Mouse (Mus musculus): ENCODE measurements at regions not wholly inside any gene's neighbourhood (a gene's known extent, or its start where the extent isn't known, plus 50 kb on each side); places are given as distances from the start of the nearest gene placed in this dataset.
"Not testable (repeated sequence)": the region's sequence is repeated elsewhere in the genome, so short reads cannot be mapped to it uniquely, and the experiment has no call there.

DNA sequence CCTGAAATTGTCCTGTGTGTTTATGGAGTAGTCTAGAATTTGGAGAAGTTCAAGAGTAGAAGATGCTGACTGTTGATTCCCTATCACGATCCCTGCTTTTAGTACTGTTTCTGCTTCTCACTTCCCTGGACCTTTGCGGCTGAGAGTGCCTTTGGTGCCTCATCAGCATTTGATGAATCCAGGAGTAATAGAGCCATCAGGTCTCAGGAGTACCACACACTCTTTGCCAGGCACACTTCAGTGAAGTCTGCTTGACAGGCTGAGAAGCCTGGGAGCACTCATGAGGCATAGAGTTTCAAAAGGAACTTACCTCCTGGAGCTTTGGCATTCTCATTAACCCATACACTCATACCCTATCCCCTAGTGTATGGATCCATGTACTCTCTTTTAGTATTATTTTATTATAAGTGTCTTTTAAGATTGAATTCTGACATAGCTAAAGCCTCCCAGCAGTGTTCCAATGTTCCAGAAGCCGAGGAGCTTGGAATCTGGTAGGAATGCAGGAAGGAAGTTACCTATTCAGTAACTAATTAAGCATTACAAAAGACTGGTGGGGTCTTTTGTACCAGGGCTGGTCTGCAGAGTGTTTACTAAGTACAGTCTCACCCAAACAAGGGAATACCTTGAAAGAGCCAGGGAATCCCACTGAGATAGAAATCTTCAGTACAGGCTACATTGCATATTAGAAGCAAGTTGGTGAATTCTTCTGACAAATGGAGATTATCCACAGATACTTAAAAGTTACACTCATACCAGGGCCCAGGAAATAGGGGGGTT is 139.7 kb downstream of the Tex13c3 start:
- not testable (repeated sequence) for H3K4me3 ChIP-seq (replicated peaks; ENCODE audit: extremely low read depth, low read depth, low read length); H3K4me1 ChIP-seq (ENCODE audit: control insufficient read depth, insufficient read depth, low read length); DNase-seq
- 70% methylated on average over 3 of the region's 3 CpGs for WGBS

DNA sequence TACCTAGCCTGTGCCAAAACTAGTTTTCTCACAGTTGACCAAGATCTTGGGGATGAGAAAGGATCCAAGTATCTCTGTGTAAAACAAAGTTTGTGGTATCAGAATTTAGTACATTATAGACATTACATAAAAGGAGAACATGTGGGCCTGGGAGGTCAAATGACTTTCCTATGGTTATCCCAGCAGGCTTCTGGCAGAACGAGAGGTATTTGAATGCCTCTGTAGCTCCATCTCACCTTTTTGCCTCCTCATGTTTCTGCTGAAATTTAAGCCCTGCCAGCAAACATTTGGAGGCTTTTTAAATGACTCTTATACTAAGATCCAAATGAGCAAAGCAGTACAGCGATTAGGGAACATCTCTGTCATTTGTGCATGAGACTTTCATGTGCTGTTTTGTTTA is 167.8 kb downstream of the Tex13c3 start:
- WGBS: 49% methylated on average over 2 of the region's 2 CpGs
- no peak for TF ChIP-seq CTCF (IDR thresholded peaks at IDR 0.05; ENCODE audit: insufficient read depth, low read length)
- no peak for TF ChIP-seq POLR2A (IDR thresholded peaks at IDR 0.05; ENCODE audit: borderline replicate concordance, extremely low read depth, low read depth, low read length)
- Histone ChIP-seq H3K4me3 (replicated peaks; ENCODE audit: extremely low read depth, low read depth, low read length) (no peak overlapping the region), H3K4me1 (ENCODE audit: control insufficient read depth, insufficient read depth, low read length) (no peaks in the 10 kb centered on the region)
- DNase-seq: no peak

DNA sequence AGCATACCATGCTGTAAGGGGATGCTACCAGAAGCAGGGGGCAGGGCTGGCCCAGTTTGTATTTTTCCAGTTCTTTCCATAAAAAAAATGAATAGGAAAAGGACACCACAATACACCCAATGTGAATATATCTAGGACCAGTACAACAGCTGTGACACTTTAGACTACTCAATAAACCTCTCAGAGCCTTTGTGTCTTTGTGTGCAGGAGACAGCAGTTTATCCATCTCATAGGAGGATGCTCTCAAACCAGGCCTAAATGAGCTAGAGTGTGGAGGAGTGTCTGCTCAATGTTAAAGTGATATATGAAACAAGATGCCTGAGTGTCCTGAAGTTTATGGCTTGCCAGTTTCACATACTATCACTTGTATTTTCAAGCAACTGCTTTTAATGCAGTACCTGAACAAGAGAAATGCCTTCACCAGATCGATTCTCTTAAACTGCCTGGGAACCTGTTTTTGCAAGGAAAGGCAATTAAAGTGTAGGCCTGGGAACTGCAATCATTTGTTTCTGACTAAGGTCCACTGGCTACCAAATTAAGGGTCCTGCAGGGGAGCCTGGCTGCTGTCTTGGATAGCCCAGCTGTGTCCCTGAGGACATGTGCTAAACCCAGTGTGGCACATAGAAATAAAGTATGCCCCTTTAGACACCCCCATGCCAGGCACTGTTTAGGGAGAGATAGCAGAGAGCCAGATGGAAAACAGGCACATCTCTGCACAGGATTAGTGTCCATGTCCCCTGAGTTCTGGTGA is 169.1 kb downstream of the Tex13c3 start:
- 66% methylated on average over 1 of the region's 1 CpGs for WGBS
- TF ChIP-seq CTCF (IDR thresholded peaks at IDR 0.05; ENCODE audit: insufficient read depth, low read length) (no peak), POLR2A (IDR thresholded peaks at IDR 0.05; ENCODE audit: borderline replicate concordance, extremely low read depth, low read depth, low read length) (no peak)
- DNase-seq: no peak
- Histone ChIP-seq H3K4me1 (ENCODE audit: control insufficient read depth, insufficient read depth, low read length) (no peaks in the 10 kb centered on the region), H3K4me3 (replicated peaks; ENCODE audit: extremely low read depth, low read depth, low read length) (no peak overlapping the region)

DNA sequence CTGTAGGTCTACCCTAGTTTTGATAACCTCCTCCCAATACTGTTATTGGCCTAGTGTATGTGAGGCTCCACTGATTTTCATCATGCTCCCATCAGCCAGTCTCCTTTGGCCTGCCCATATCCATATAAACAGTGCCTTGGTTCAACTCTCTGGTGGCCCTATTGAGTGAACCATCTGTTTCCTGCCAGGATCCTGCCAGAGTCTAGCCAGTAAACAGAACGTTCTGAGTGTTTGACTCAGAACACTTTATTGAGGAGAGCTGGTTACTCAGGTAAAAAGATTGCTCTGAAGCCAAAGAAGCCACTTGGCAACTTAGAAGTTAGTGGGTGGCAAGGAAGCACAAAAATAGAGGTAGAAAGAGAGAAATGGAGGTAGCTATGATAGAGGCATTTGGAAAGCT is 169.7 kb downstream of the Tex13c3 start:
- H3K4me3 ChIP-seq (replicated peaks; ENCODE audit: extremely low read depth, low read depth, low read length): no peak overlapping the region
- TF ChIP-seq CTCF (IDR thresholded peaks at IDR 0.05; ENCODE audit: insufficient read depth, low read length): no peak
- TF ChIP-seq POLR2A (IDR thresholded peaks at IDR 0.05; ENCODE audit: borderline replicate concordance, extremely low read depth, low read depth, low read length): no peak

DNA sequence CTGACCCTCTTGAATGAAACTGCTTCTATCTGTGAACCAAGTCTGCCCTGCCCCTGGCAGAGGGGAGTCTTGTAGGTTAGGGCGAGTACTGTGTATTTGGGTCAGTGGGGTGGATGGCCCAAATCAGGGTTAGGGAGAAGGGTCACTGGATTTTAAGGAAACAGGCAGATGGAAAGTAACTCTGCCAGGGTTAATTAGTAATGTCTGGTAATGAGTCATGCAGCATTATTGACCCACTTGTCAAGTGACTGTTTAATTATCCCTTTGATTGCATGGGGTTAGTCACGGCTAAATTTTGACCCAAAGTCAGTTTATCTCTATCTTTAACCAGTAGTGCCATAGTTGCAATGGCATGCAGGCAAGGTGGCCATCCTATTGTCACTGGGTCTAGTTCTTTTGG is 192.9 kb downstream of the Tex13c3 start:
- DNase-seq: no peak
- 79% methylated on average over 2 of the region's 2 CpGs for WGBS

More for the DNA sequence above, 169.7 kb downstream of the Tex13c3 start:
- no peak for DNase-seq
- 9% methylated on average over 1 of the region's 1 CpGs for WGBS
- no peaks in the 10 kb centered on the region for H3K4me1 ChIP-seq (ENCODE audit: control insufficient read depth, insufficient read depth, low read length)

DNA sequence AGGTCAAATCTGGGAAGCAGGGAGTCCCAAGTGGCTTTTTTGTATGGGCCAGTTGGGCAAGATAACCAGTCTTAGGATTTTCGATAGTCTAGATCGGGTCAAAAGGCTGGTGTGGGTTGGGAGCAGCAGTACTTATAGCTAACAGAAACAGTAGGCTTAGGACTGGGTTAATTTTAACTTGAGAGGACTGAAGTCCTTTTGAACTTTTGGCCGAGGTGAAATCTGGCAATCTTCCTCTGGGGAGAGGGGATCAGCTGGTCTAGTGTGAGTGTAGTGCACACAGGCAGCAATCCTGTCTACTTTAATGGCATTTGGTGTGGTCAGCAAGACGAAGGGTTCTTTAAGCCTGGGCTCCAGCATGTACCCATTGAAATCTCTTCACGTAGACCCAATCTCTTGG is 194.7 kb downstream of the Tex13c3 start:
- no peak for TF ChIP-seq POLR2A (IDR thresholded peaks at IDR 0.05; ENCODE audit: borderline replicate concordance, extremely low read depth, low read depth, low read length)
- no peak for TF ChIP-seq CTCF (IDR thresholded peaks at IDR 0.05; ENCODE audit: insufficient read depth, low read length)
- 78% methylated on average over 5 of the region's 5 CpGs for WGBS
- DNase-seq: no peak
- Histone ChIP-seq H3K4me1 (ENCODE audit: control insufficient read depth, insufficient read depth, low read length) (no peaks in the 10 kb centered on the region), H3K4me3 (replicated peaks; ENCODE audit: extremely low read depth, low read depth, low read length) (no peak overlapping the region)

More for the DNA sequence above, 192.9 kb downstream of the Tex13c3 start:
- TF ChIP-seq CTCF (IDR thresholded peaks at IDR 0.05; ENCODE audit: insufficient read depth, low read length): no peak
- TF ChIP-seq POLR2A (IDR thresholded peaks at IDR 0.05; ENCODE audit: borderline replicate concordance, extremely low read depth, low read depth, low read length): no peak
- no peaks in the 10 kb centered on the region for H3K4me1 ChIP-seq (ENCODE audit: control insufficient read depth, insufficient read depth, low read length)
- H3K4me3 ChIP-seq (replicated peaks; ENCODE audit: extremely low read depth, low read depth, low read length): no peak overlapping the region

DNA sequence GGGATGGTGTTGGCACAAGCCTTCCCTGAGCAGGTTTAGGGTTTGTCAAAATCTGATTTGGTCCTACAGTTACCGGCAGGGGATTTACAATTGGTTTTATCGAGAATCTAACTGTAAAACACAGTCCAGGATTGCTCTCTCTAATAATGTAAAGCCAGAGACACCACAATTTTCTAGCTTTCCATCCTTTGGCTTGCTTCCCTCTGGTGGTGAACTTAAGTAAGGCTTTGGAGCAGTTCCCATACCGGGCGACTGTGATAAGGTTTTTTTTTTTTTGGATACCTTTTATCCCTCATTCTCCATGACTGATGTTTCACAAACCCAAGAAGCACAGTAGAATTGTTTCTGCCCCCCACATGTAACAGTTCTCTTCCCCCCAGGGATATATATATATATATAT is 195.3 kb downstream of the Tex13c3 start:
- 67% methylated on average over 4 of the region's 4 CpGs for WGBS
- no peak for DNase-seq

DNA sequence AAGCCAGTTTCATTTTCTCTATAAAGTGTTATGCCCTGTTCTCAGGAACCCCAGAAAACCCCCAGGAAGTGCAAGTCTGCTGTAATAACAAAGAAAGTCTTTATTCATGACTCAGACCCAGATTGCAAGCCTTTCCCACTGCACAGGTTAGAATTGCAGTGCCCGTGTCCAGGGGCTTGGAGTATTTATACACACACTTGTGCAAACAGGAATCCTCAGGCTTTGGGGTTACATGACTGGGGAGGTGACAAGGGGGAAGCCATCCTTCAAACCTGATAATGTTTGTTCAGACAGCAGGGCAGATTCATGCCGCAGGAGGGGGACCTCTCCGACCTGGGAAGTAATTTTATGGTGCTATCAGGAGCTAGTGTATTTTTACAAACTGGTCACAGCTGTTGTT is 198.0 kb downstream of the Tex13c3 start:
- no peaks in the 10 kb centered on the region for H3K4me1 ChIP-seq (ENCODE audit: control insufficient read depth, insufficient read depth, low read length)
- DNase-seq: no peak
- 46% methylated on average over 3 of the region's 3 CpGs for WGBS
- H3K4me3 ChIP-seq (replicated peaks; ENCODE audit: extremely low read depth, low read depth, low read length): no peak overlapping the region
- TF ChIP-seq POLR2A (IDR thresholded peaks at IDR 0.05; ENCODE audit: borderline replicate concordance, extremely low read depth, low read depth, low read length): no peak
- no peak for TF ChIP-seq CTCF (IDR thresholded peaks at IDR 0.05; ENCODE audit: insufficient read depth, low read length)

More for the DNA sequence above, 195.3 kb downstream of the Tex13c3 start:
- no peaks in the 10 kb centered on the region for H3K4me1 ChIP-seq (ENCODE audit: control insufficient read depth, insufficient read depth, low read length)
- no peak for TF ChIP-seq POLR2A (IDR thresholded peaks at IDR 0.05; ENCODE audit: borderline replicate concordance, extremely low read depth, low read depth, low read length)
- no peak for TF ChIP-seq CTCF (IDR thresholded peaks at IDR 0.05; ENCODE audit: insufficient read depth, low read length)
- H3K4me3 ChIP-seq (replicated peaks; ENCODE audit: extremely low read depth, low read depth, low read length): no peak overlapping the region

DNA sequence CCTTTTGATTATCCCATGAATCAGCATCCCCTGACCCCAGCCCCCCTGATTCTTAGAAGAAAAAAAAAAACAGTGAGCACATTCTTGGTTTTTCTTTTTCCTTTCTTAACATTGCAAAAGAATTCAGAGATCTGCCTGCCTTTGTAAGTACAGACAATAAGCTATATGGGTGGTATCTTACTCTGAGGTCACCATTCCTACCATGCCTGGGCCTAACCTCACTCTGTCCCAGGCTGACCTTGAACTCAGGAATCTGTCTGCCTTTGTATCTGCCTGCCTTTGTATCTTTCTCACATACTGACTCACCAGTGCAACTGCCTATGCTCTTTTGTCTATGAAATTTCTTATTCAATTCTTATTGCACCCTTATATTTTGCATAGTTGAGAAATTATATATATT is 216.9 kb downstream of the Tex13c3 start:
- DNase-seq: no peak
- H3K4me1 ChIP-seq (ENCODE audit: control insufficient read depth, insufficient read depth, low read length): no peaks in the 10 kb centered on the region
- no peak overlapping the region for H3K4me3 ChIP-seq (replicated peaks; ENCODE audit: extremely low read depth, low read depth, low read length)
- no peak for TF ChIP-seq POLR2A (IDR thresholded peaks at IDR 0.05; ENCODE audit: borderline replicate concordance, extremely low read depth, low read depth, low read length)
- no peak for TF ChIP-seq CTCF (IDR thresholded peaks at IDR 0.05; ENCODE audit: insufficient read depth, low read length)
